ENCODE assay signal across 8 mouse cellular contexts in genomic region chr19:17136677-17137460, GRCm38 (mm10).
DNase-seq lines count a peak whose midpoint lies in the region; ATAC-seq and TF ChIP-seq lines count a peak whose summit lies in the region.

No protein-coding gene starts in this region.

- no peak for TF ChIP-seq EP300 in CH12.LX (IDR thresholded peaks at IDR 0.05; ENCODE audit: low read length)

- peak; percentile 93 for ATAC-seq in forebrain, embryonic 12.5 days (ENCODE audit: low FRiP score)
- peak; percentile 93 for ATAC-seq in hindbrain, postnatal 0 days
- peak; percentile 98 for ATAC-seq in midbrain, embryonic 15.5 days (replicated peaks)

- in situ Hi-C loops in CH12.LX (cut with MboI; ENCODE audit: low pct_ligation_motif_present, low pct_unique_long_range_greater_than_20kb, low sequenced_read_pairs): no loop called here

- H3K4me1 ChIP-seq in CH12.LX (ENCODE audit: control insufficient read depth in 1 of 2, insufficient read depth in 2 of 2): no peaks in the 10 kb centered on the region
- peaks cover 5% of the 10 kb centered on the region; the same call in 1 of the 2 replicates for H3K4me1 ChIP-seq in forebrain, embryonic 12.5 days
- H3K4me1 ChIP-seq in hindbrain, postnatal 0 days (ENCODE audit: insufficient read depth, low read length): no peaks in the 10 kb centered on the region
- H3K4me1 ChIP-seq in midbrain, embryonic 15.5 days: no peaks in the 10 kb centered on the region

- H3K27me3 ChIP-seq in CH12.LX (replicated peaks): no peaks in the 10 kb centered on the region
- H3K27me3 ChIP-seq in forebrain, embryonic 12.5 days: no peaks in the 10 kb centered on the region
- H3K27me3 ChIP-seq in hindbrain, postnatal 0 days (ENCODE audit: insufficient read depth, low read length): no peaks in the 10 kb centered on the region
- H3K27me3 ChIP-seq in midbrain, embryonic 15.5 days (replicated peaks): no peaks in the 10 kb centered on the region

- H3K9me3 ChIP-seq in CH12.LX (replicated peaks; ENCODE audit: low read length): no peaks in the 10 kb centered on the region
- H3K9me3 ChIP-seq in forebrain, embryonic 12.5 days: no peaks in the 10 kb centered on the region
- H3K9me3 ChIP-seq in hindbrain, postnatal 0 days (ENCODE audit: low read length): no peaks in the 10 kb centered on the region
- no peaks in the 10 kb centered on the region for H3K9me3 ChIP-seq in midbrain, embryonic 15.5 days

- no peak overlapping the region for H3K4me3 ChIP-seq in CH12.LX (replicated peaks in 1 of 3; ENCODE audit: low read depth in 2 of 3, low read length in 2 of 3, poor library complexity in 1 of 3)
- H3K4me3 ChIP-seq in forebrain, embryonic 12.5 days (replicated peaks): peak overlapping the region; percentile 46
- H3K4me3 ChIP-seq in hindbrain, postnatal 0 days (ENCODE audit: low read length): peak overlapping the region; percentile 54
- H3K4me3 ChIP-seq in left cerebral cortex, adult 2 months: peak overlapping the region; percentile 60
- peak overlapping the region; percentile 53 for H3K4me3 ChIP-seq in midbrain, embryonic 15.5 days

- H3K79me2 ChIP-seq in CH12.LX (replicated peaks; ENCODE audit: control insufficient read depth, extremely low read depth, insufficient read depth, poor library complexity, severe bottlenecking): no peaks in the 10 kb centered on the region

- no peak for TF ChIP-seq RAD21 in CH12.LX (IDR thresholded peaks at IDR 0.05; ENCODE audit: low read depth, low read length)

- no peak for DNase-seq in CH12.LX (ENCODE audit: extremely low read depth)
- peak; percentile 50 for DNase-seq in brain, embryonic 18.5 days (ENCODE audit: low read depth, low spot score)
- peak; percentile 83 for DNase-seq in hindbrain, postnatal 0 days (ENCODE audit: low spot score)
- DNase-seq in left cerebral cortex, adult 2 months (ENCODE audit: extremely low spot score in 1 of 2, low spot score in 2 of 2): peak; percentile 68 to 76
- no peak for DNase-seq in urinary bladder, postnatal 36 days (ENCODE audit: low spot score in 2 of 2)
- DNase-seq in gastrocnemius, adult 8-10 months (ENCODE audit: low spot score in 2 of 2): no peak

- no peak for TF ChIP-seq CTCF in CH12.LX (conservative IDR thresholded peaks at IDR 0.05 in 1 of 2, IDR thresholded peaks at IDR 0.05 in 1 of 2; ENCODE audit: low read depth in 2 of 2, low read length in 2 of 2)
- no peak for TF ChIP-seq CTCF in hindbrain, postnatal 0 days (IDR thresholded peaks at IDR 0.05; ENCODE audit: low read depth)
- no peak for TF ChIP-seq CTCF in left cerebral cortex, adult 2 months (IDR thresholded peaks at IDR 0.05)

- 11% methylated on average over 21 of the region's 21 CpGs for WGBS in forebrain, embryonic 12.5 days
- WGBS in hindbrain, postnatal 0 days: 8% methylated on average over 21 of the region's 21 CpGs
- WGBS in midbrain, embryonic 15.5 days: 10% methylated on average over 21 of the region's 21 CpGs

- TF ChIP-seq POLR2A in CH12.LX (IDR thresholded peaks at IDR 0.05; ENCODE audit: low read depth, low read length): no peak

- dilution Hi-C loops in CH12.LX (cut with MboI; ENCODE audit: extremely low pct_ligation_motif_present, extremely low pct_unique_long_range_greater_than_20kb, low sequenced_read_pairs): no loop called here

- intact Hi-C loops in left cerebral cortex, adult 2 months (cut with DNase I): loop anchor here (2.0 kb wide), 1 partner anchor 104 kb away; no protein-coding TSS in a partner anchor

- H3K9ac ChIP-seq in CH12.LX (ENCODE audit: insufficient read depth, low read depth): no peak overlapping the region
- H3K9ac ChIP-seq in forebrain, embryonic 12.5 days: peak overlapping the region; percentile 53
- peak overlapping the region; percentile 56 for H3K9ac ChIP-seq in hindbrain, postnatal 0 days (replicated peaks; ENCODE audit: low read length)
- H3K9ac ChIP-seq in midbrain, embryonic 15.5 days: peak overlapping the region; percentile 61

- no peak overlapping the region for H3K27ac ChIP-seq in CH12.LX (ENCODE audit: insufficient read depth, low read depth)
- H3K27ac ChIP-seq in forebrain, embryonic 12.5 days: no peak overlapping the region
- H3K27ac ChIP-seq in hindbrain, postnatal 0 days: peak overlapping the region; percentile 64
- peak overlapping the region; percentile 66 for H3K27ac ChIP-seq in left cerebral cortex, adult 2 months
- peak overlapping the region; percentile 60 for H3K27ac ChIP-seq in midbrain, embryonic 15.5 days

- H3K4me2 ChIP-seq in CH12.LX (ENCODE audit: insufficient read depth, low read depth, poor library complexity, severe bottlenecking): peak overlapping the region; percentile 9; the same call in 1 of the 2 replicates
- H3K4me2 ChIP-seq in forebrain, embryonic 12.5 days: peak overlapping the region; percentile 69
- H3K4me2 ChIP-seq in hindbrain, postnatal 0 days (ENCODE audit: low read depth, low read length): peak overlapping the region; percentile 81
- H3K4me2 ChIP-seq in midbrain, embryonic 15.5 days: peak overlapping the region; percentile 67

- no peaks in the 10 kb centered on the region for H3K36me3 ChIP-seq in CH12.LX (replicated peaks in 1 of 2; ENCODE audit: control insufficient read depth in 1 of 2, insufficient read depth in 1 of 2, low read length in 1 of 2)
- H3K36me3 ChIP-seq in forebrain, embryonic 12.5 days (replicated peaks): no peaks in the 10 kb centered on the region
- H3K36me3 ChIP-seq in hindbrain, postnatal 0 days (ENCODE audit: insufficient read depth, low read length): no peaks in the 10 kb centered on the region
- H3K36me3 ChIP-seq in midbrain, embryonic 15.5 days (replicated peaks): no peaks in the 10 kb centered on the region

TF ChIP-seq in CH12.LX, 34 proteins besides CTCF, POLR2A, EP300 and RAD21:
- TF ChIP-seq MEF2A (IDR thresholded peaks at IDR 0.05; ENCODE audit: borderline replicate concordance, low read depth, low read length): no peak
- TF ChIP-seq BHLHE40 (IDR thresholded peaks at IDR 0.05; ENCODE audit: low read depth, low read length): peak; percentile 30; the same call in 1 of the 2 replicates
- peak; percentile 65 for TF ChIP-seq USF1 (IDR thresholded peaks at IDR 0.05; ENCODE audit: low read depth, low read length)
- no peak for TF ChIP-seq IRF4 (IDR thresholded peaks at IDR 0.05; ENCODE audit: low read depth, low read length)
- TF ChIP-seq USF2 (conservative IDR thresholded peaks at IDR 0.05; ENCODE audit: low read depth, low read length): peak; percentile 60
- TF ChIP-seq MYC (IDR thresholded peaks at IDR 0.05; ENCODE audit: low read depth, low read length): no peak
TF ChIP-seq in CH12.LX: peak in this region for 3.

Comparison
In these comparisons a context has a peak if more than half of its experiments do, and no peak if none do; other contexts are left out.
1. DNase-seq: peak in brain, embryonic 18.5 days (single experiment), hindbrain, postnatal 0 days (single experiment) and left cerebral cortex, adult 2 months (2 of 2); none in CH12.LX (single experiment), urinary bladder, postnatal 36 days (0 of 2) and gastrocnemius, adult 8-10 months (0 of 2).
2. H3K27ac ChIP-seq: peak in hindbrain, postnatal 0 days (single experiment), left cerebral cortex, adult 2 months (single experiment) and midbrain, embryonic 15.5 days (single experiment); none in CH12.LX (single experiment) and forebrain, embryonic 12.5 days (single experiment).
3. H3K4me2 ChIP-seq: peak in every context shown above with its lines; median percentile 81 in hindbrain, postnatal 0 days; 69 in forebrain, embryonic 12.5 days; 67 in midbrain, embryonic 15.5 days; 9 in CH12.LX.
4. H3K4me3 ChIP-seq: peak in forebrain, embryonic 12.5 days (single experiment), hindbrain, postnatal 0 days (single experiment), left cerebral cortex, adult 2 months (single experiment) and midbrain, embryonic 15.5 days (single experiment); none in CH12.LX (0 of 3).
5. Peak in every context shown above with its lines, with median percentiles within 50 percentile points of each other: ATAC-seq.